Mouse (Mus musculus) embryonic fibroblast, embryonic 13.5 days (primary cell): ENCODE measurements around the gene Tcn2.

Experiments used
- CTCF ChIP-seq: IDR thresholded peaks from 2 replicates; pipeline ENCODE4 v1.5.1; 2011; ENCODE audit warnings: mild to moderate bottlenecking, control low read depth, low read length, moderate library complexity, borderline replicate concordance; ENCODE audit not compliant: insufficient read depth
- POLR2A ChIP-seq: IDR thresholded peaks from 2 replicates; pipeline ENCODE4 v1.6.1; 2011; ENCODE audit warnings: low read depth, mild to moderate bottlenecking, control low read depth, low read length, moderate library complexity

DNA sequence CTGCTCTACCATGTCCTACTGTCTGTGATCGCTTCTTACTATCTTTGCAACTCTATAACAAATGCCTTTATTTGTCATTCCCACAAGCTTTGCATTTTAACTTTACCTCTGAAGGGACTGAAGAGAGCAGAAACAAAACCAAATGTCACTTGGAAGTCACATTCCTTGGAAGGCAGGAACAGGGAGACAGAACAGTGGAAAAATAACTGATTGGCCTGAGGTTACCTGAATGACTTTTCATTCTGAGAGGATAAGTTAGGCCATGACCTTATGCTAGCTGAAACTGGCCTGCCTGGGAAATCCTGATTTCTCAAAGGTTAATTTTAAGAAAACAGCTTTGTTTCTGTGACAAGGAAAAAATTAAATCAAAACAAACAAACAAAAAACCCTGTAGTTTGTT is 36.0 kb downstream of the Tcn2 start:
- TF ChIP-seq CTCF (no peak), POLR2A (no peak)
